Mouse (Mus musculus) adrenal gland, postnatal 25 days (tissue): ENCODE measurements around the gene Mrps18a. TPM values are rescaled to one million over a fixed set of nuclear protein-coding genes. Genes with fewer than 3 reads are reported as not detected.

Experiments used
- DNase-seq: peaks from one replicate; pipeline ENCODE4 v3.0.0; 2021; ENCODE audit warnings: mixed read lengths
- total RNA-seq: library from RNA; stranded (reverse); gene quantifications from 2 replicates; pipeline ENCODE4 v1.2.3, GENCODE M21; 2021

Gene Mrps18a
- total RNA-seq, 1 experiment from 2014 or later = 107 TPM

- DNase-seq = peak; percentile 83
Measured at GRCm38 (mm10) chr17:46152847-46153782, 42.3 kb downstream of the Mrps18a start, which contains the start of gene Mad2l1bp. Mad2l1bp (minus strand) TSS chr17:46153553.

- no peak for DNase-seq
Measured at GRCm38 (mm10) chr17:46154336-46154735, 43.5 kb downstream of the Mrps18a start.

- no peak for DNase-seq
Measured at GRCm38 (mm10) chr17:46156680-46157079, 45.9 kb downstream of the Mrps18a start.

GRCm38 (mm10) chr17:46157131-46157530 lies 46.3 kb downstream of the Mrps18a start:
- no peak for DNase-seq

GRCm38 (mm10) chr17:46159236-46159635 lies 48.5 kb downstream of the Mrps18a start:
- no peak for DNase-seq

GRCm38 (mm10) chr17:46160090-46160662 lies 49.4 kb downstream of the Mrps18a start:
- peak; percentile 91 for DNase-seq

- peak; percentile 90 for DNase-seq
Measured at GRCm38 (mm10) chr17:46160686-46161085, 49.9 kb downstream of the Mrps18a start, which contains the start of gene Gtpbp2. Gtpbp2 (plus strand) TSS chr17:46161032.

GRCm38 (mm10) chr17:46161179-46161578 lies 50.4 kb downstream of the Mrps18a start:
- DNase-seq = peak; percentile 25

- DNase-seq = no peak
Measured at GRCm38 (mm10) chr17:46161710-46162109, 50.9 kb downstream of the Mrps18a start.

- no peak for DNase-seq
Measured at GRCm38 (mm10) chr17:46162551-46162950, 51.8 kb downstream of the Mrps18a start.

- no peak for DNase-seq
Measured at GRCm38 (mm10) chr17:46162951-46163421, 52.2 kb downstream of the Mrps18a start.

- DNase-seq = no peak
Measured at GRCm38 (mm10) chr17:46164301-46164700, 53.5 kb downstream of the Mrps18a start.

- no peak for DNase-seq
Measured at GRCm38 (mm10) chr17:46164791-46165190, 54.0 kb downstream of the Mrps18a start.

GRCm38 (mm10) chr17:46165460-46165859 lies 54.7 kb downstream of the Mrps18a start:
- no peak for DNase-seq

- no peak for DNase-seq
Measured at GRCm38 (mm10) chr17:46166270-46166669, 55.5 kb downstream of the Mrps18a start.

GRCm38 (mm10) chr17:46167014-46167413 lies 56.2 kb downstream of the Mrps18a start:
- peak; percentile 55 for DNase-seq

GRCm38 (mm10) chr17:46168318-46168717 lies 57.5 kb downstream of the Mrps18a start:
- DNase-seq = no peak

- DNase-seq = no peak
Measured at GRCm38 (mm10) chr17:46168768-46169167, 58.0 kb downstream of the Mrps18a start.

- no peak for DNase-seq
Measured at GRCm38 (mm10) chr17:46170538-46170937, 59.8 kb downstream of the Mrps18a start.
